Mouse (Mus musculus) kidney, postnatal 0 days (tissue): ENCODE measurements at regions not wholly inside any gene's neighbourhood (a gene's known extent, or its start where the extent isn't known, plus 50 kb on each side); places are given as distances from the start of the nearest gene placed in this dataset.

Experiments used
- ATAC-seq: fragments of 200-750 bp; cut with Nextera tagmentation; replicated peaks from 2 replicates; pipeline ENCODE4 v1.8.0; 2017; ENCODE audit warnings: low read depth, moderate number of reproducible peaks, moderate TSS enrichment, moderate library complexity; ENCODE audit not compliant: low FRiP score
- DNase-seq: peaks from one replicate; pipeline ENCODE4 v3.0.0-alpha.2; 2016; ENCODE audit warnings: low spot score
- H3K27ac ChIP-seq: fragments of 300-500 bp; sonication (generic); 2 replicates; pipeline ENCODE4 v1.5.1; 2014; ENCODE audit warnings: mild to moderate bottlenecking
- H3K27me3 ChIP-seq: fragments of 300-500 bp; sonication (generic); 2 replicates; pipeline ENCODE4 v1.6.1; 2014; ENCODE audit warnings: low read length, mixed read lengths; ENCODE audit not compliant: insufficient read depth
- H3K36me3 ChIP-seq: fragments of 300-500 bp; sonication (generic); 2 replicates; pipeline ENCODE4 v1.6.1; 2014; ENCODE audit warnings: low read length, mixed read lengths; ENCODE audit not compliant: insufficient read depth
- H3K4me1 ChIP-seq: fragments of 300-500 bp; sonication (generic); replicated peaks from 2 replicates; pipeline ENCODE4 v1.6.1; 2014; ENCODE audit warnings: antibody characterized with exemption, low read length, mixed read lengths; ENCODE audit not compliant: insufficient read depth
- H3K4me2 ChIP-seq: fragments of 300-500 bp; sonication (generic); 2 replicates; pipeline ENCODE4 v1.6.1; 2014; ENCODE audit warnings: mild to moderate bottlenecking, low read length, moderate library complexity, mixed read lengths
- H3K4me3 ChIP-seq: fragments of 300-500 bp; sonication (generic); replicated peaks from 2 replicates; pipeline ENCODE4 v1.5.1; 2014; ENCODE audit warnings: low read depth, low read length
- H3K9ac ChIP-seq: fragments of 300-500 bp; sonication (generic); 2 replicates; pipeline ENCODE4 v1.6.1; 2014; ENCODE audit warnings: low read depth, low read length
- H3K9me3 ChIP-seq: fragments of 300-500 bp; sonication (generic); replicated peaks from 2 replicates; pipeline ENCODE4 v1.6.1; 2016; ENCODE audit warnings: low read length, inconsistent platforms, mixed read lengths
- CTCF ChIP-seq: IDR thresholded peaks from 2 replicates; pipeline ENCODE4 v1.5.1; 2016; ENCODE audit warnings: antibody characterized with exemption, low read depth, mild to moderate bottlenecking, moderate library complexity
- WGBS: fragments of 180-500 bp; shearing (Covaris S2); extraction: QIAGEN DNeasy Blood & Tissue Kit; methylation state at CpG from one replicate; pipeline ENCODE4 v1.1.7; 2014; 5-methylcytosine and 5-hydroxymethylcytosine counted together

DNA sequence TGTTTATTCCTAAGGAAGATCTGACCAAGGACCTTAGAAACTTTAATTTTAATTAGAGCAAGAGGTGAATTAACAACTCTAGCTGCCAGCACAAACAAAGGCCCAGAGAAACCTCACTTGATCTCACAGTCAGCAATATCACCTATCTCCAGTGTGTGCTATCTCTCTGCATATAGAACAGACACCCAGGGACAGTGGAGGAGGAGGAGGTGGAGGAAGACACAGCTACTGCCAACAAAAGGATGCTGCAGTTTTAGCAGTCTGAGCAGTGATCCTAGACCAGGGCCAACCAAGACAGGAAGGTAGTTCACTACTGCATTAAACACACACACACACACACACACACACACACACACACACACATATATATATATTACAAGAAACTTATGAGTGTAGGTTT, 153.5 kb upstream of the Trhde start:
- no peak overlapping the region for H3K4me3 ChIP-seq
- H3K27ac ChIP-seq = no peak overlapping the region
- H3K9me3 ChIP-seq = no peaks in the 10 kb centered on the region
- no peaks in the 10 kb centered on the region for H3K36me3 ChIP-seq
- TF ChIP-seq CTCF = no peak
- no peak overlapping the region for H3K4me2 ChIP-seq
- ATAC-seq = no peak
- DNase-seq = no peak
- H3K9ac ChIP-seq = no peak overlapping the region
- no peaks in the 10 kb centered on the region for H3K4me1 ChIP-seq
- no peaks in the 10 kb centered on the region for H3K27me3 ChIP-seq

GRCm38 (mm10) chr10:114953358-114953757, 151.3 kb upstream of the Trhde start:
- H3K4me2 ChIP-seq = no peak overlapping the region
- no peak for DNase-seq
- H3K27ac ChIP-seq = no peak overlapping the region
- TF ChIP-seq CTCF = no peak
- ATAC-seq = no peak
- H3K36me3 ChIP-seq = no peaks in the 10 kb centered on the region
- H3K9ac ChIP-seq = no peak overlapping the region
- WGBS = 20% methylated on average over 12 of the region's 12 CpGs
- no peaks in the 10 kb centered on the region for H3K9me3 ChIP-seq
- no peaks in the 10 kb centered on the region for H3K27me3 ChIP-seq
- H3K4me3 ChIP-seq = no peak overlapping the region
- no peaks in the 10 kb centered on the region for H3K4me1 ChIP-seq

DNA sequence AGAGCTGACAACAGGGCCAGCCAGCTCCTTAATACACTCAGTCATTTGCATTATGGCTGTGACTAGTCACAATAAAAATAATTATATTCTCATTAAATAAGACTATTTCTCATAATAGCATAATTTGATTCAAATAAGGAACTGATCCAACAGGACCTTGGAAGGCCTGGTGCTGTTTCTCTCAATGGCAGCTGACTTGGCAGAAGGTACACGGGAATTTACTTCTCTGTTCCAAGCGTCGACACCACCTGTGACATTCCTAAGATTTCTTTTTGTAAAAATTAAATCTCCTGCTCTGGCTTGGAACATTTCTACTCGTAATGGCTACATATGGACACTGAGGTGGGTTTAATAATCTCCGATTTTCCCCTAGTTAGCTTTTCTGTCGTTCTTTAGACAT, 147.1 kb upstream of the Trhde start:
- H3K27me3 ChIP-seq = no peaks in the 10 kb centered on the region
- no peak for TF ChIP-seq CTCF

DNA sequence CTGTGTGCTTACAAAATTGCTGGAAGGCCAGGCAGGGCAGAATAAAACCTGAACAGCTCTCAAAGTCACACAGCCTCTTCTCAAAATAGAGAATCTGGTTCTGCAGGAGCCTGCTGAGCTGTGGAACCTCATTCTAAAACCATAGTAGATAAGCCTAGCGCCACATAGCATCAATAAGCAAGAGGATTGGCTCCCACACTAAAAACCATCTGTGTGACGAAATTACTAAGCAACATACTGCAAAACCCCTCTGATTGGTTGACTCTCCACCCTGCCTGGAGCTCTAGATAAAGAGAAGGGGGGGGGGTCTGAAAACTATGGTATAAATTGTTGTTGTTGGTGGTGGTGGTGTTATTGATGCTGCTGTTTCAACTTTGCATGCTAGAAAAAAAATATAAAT, 122.6 kb upstream of the Trhde start:
- H3K4me1 ChIP-seq = no peaks in the 10 kb centered on the region
- TF ChIP-seq CTCF = no peak
- H3K27ac ChIP-seq = no peak overlapping the region
- ATAC-seq (no peak), DNase-seq (no peak)
- H3K4me2 ChIP-seq = no peak overlapping the region
- no peak overlapping the region for H3K4me3 ChIP-seq
- H3K9ac ChIP-seq = no peak overlapping the region
- no peaks in the 10 kb centered on the region for H3K27me3 ChIP-seq
- H3K9me3 ChIP-seq = no peaks in the 10 kb centered on the region
- WGBS = 76% methylated on average over 2 of the region's 2 CpGs
- no peaks in the 10 kb centered on the region for H3K36me3 ChIP-seq

More for the DNA sequence above, 147.1 kb upstream of the Trhde start:
- H3K27ac ChIP-seq = no peak overlapping the region
- no peaks in the 10 kb centered on the region for H3K4me1 ChIP-seq
- DNase-seq = no peak
- H3K9me3 ChIP-seq = no peaks in the 10 kb centered on the region
- no peaks in the 10 kb centered on the region for H3K36me3 ChIP-seq
- WGBS = 79% methylated on average over 6 of the region's 6 CpGs
- ATAC-seq = no peak
- H3K9ac ChIP-seq = no peak overlapping the region
- no peak overlapping the region for H3K4me3 ChIP-seq
- H3K4me2 ChIP-seq = no peak overlapping the region

DNA sequence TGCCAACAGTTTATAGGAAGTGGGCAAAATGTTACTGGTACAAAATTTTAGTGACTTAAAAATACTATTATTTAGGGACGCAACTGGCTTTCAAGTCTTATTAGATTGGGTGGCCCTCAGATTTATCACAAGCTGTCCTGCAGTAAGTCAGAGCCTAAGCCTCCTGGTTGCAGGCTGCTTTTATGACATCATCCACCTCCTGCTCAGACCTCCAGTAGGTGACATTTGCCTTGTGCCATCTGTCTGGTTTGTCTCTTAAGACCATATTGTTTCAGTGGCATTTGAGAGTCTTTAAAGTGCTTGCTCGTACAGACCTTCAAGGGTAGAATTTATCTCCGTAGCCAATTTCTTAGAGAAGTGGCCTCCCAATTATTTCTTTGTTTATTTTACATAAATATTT, 111.9 kb upstream of the Trhde start:
- DNase-seq (no peak), ATAC-seq (no peak)
- H3K27me3 ChIP-seq = no peaks in the 10 kb centered on the region
- H3K4me1 ChIP-seq = no peaks in the 10 kb centered on the region
- no peaks in the 10 kb centered on the region for H3K36me3 ChIP-seq
- H3K4me2 ChIP-seq = no peak overlapping the region
- no peaks in the 10 kb centered on the region for H3K9me3 ChIP-seq
- no peak overlapping the region for H3K27ac ChIP-seq
- WGBS = 44% methylated on average over 3 of the region's 3 CpGs
- H3K9ac ChIP-seq = no peak overlapping the region
- no peak overlapping the region for H3K4me3 ChIP-seq
- no peak for TF ChIP-seq CTCF

GRCm38 (mm10) chr10:114891916-114892315, 89.8 kb upstream of the Trhde start:
- no peaks in the 10 kb centered on the region for H3K4me1 ChIP-seq
- no peaks in the 10 kb centered on the region for H3K36me3 ChIP-seq
- no peak overlapping the region for H3K9ac ChIP-seq
- no peaks in the 10 kb centered on the region for H3K27me3 ChIP-seq
- DNase-seq = no peak
- ATAC-seq = no peak
- H3K4me3 ChIP-seq = no peak overlapping the region
- no peak for TF ChIP-seq CTCF
- no peaks in the 10 kb centered on the region for H3K9me3 ChIP-seq
- H3K27ac ChIP-seq = no peak overlapping the region
- 82% methylated on average over 2 of the region's 2 CpGs for WGBS
- H3K4me2 ChIP-seq = no peak overlapping the region

GRCm38 (mm10) chr10:114890726-114891430, 88.8 kb upstream of the Trhde start:
- 89% methylated on average over 12 of the region's 12 CpGs for WGBS
- no peak overlapping the region for H3K9ac ChIP-seq
- no peak overlapping the region for H3K4me3 ChIP-seq
- H3K4me2 ChIP-seq = no peak overlapping the region
- no peaks in the 10 kb centered on the region for H3K9me3 ChIP-seq
- ATAC-seq = no peak
- H3K4me1 ChIP-seq = no peaks in the 10 kb centered on the region
- no peaks in the 10 kb centered on the region for H3K27me3 ChIP-seq
- DNase-seq = no peak
- H3K27ac ChIP-seq = no peak overlapping the region
- no peak for TF ChIP-seq CTCF
- no peaks in the 10 kb centered on the region for H3K36me3 ChIP-seq
